Mouse (Mus musculus): ENCODE measurements around the gene Abca5. TPM values are rescaled to one million over a fixed set of nuclear protein-coding genes. Genes with fewer than 3 reads are reported as not detected.
"Not testable (repeated sequence)": the region's sequence is repeated elsewhere in the genome, so short reads cannot be mapped to it uniquely, and the experiment has no call there.

The Abca5 gene
- polyA plus RNA-seq, 1 experiment, result 13.7 TPM

DNA sequence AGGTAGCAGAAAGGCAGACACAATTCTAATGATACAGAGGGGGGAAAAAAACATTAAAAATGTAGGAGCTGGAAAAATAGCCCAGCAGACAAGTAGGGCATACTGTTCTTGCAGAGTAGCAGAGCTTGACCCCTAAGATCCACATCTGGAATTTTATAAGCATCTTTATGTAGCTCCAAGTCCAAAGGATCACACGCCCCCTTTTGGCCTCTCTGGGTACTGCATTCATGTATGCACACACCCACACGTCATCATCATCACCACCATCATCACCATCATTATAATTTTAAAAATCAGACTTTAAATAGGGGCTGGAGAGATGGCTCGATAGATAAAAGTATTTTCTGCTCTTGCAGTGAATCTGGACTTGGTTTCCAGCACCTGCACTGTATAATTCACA is 29.4 kb upstream of the Abca5 start:
- TF ChIP-seq CTCF (IDR thresholded peaks at IDR 0.05; ENCODE audit: borderline replicate concordance, insufficient read depth, low read length), result no peak
- no peak for TF ChIP-seq POLR2A (IDR thresholded peaks at IDR 0.05; ENCODE audit: low read depth, low read length)
- no peaks in the 10 kb centered on the region for H3K4me1 ChIP-seq (ENCODE audit: control insufficient read depth, insufficient read depth, low read length)
- no peak overlapping the region for H3K27ac ChIP-seq (ENCODE audit: insufficient read depth, low read length)
- H3K4me3 ChIP-seq (ENCODE audit: insufficient read depth, low read length), result no peak overlapping the region

- Histone ChIP-seq H3K27ac (ENCODE audit: insufficient read depth, low read length) (no peak overlapping the region), H3K4me1 (ENCODE audit: control insufficient read depth, insufficient read depth, low read length) (no peaks in the 10 kb centered on the region), H3K4me3 (ENCODE audit: insufficient read depth, low read length) (no peak overlapping the region)
- no peak for TF ChIP-seq POLR2A (IDR thresholded peaks at IDR 0.05; ENCODE audit: low read depth, low read length)
- TF ChIP-seq CTCF (IDR thresholded peaks at IDR 0.05; ENCODE audit: borderline replicate concordance, insufficient read depth, low read length), result no peak
Observed at GRCm38 (mm10) chr11:110365016-110365415, 27.5 kb upstream of the Abca5 start.

DNA sequence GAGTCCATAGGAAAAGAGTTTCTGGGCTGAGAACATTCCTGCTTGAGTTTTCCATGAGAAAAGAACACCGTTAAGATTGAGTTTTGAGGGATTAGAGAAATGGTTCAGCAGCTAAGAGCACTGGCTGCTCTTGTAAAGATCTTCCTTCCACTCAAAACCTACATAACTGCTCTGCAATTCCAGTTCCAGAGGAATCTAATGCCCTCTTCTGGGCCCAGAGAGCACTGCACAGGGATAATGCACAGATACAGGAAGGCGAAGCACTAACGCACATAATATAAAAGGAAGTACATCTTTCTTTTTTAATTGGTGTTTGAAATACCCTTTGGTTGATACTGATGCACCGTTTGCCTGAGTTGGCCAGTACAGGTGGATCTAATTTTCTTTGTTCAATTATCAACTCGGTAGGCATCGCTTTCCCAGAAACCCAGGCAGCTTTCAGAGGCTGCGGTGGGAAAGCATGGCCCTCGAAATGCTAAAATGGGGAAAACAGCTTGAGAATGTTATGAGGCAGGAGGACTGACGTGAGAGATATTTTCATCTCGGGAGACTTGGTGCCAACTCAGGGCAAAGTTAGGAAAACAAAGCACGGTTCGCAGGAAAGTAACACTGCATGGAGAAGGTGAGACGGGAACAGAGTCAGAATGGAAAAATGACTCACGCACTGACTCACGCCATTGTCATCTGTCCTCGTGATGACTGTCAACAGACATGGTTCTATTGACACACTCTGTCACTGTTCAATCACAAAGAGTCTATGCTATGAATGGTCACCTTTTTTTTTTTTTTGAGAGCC is 20.4 kb upstream of the Abca5 start:
- H3K4me1 ChIP-seq (ENCODE audit: control insufficient read depth, insufficient read depth, low read length), result peaks cover 5% of the 10 kb centered on the region
- H3K4me3 ChIP-seq (ENCODE audit: insufficient read depth, low read length), result no peak overlapping the region
- no peak overlapping the region for H3K27ac ChIP-seq (ENCODE audit: insufficient read depth, low read length)
- TF ChIP-seq CTCF (IDR thresholded peaks at IDR 0.05; ENCODE audit: borderline replicate concordance, insufficient read depth, low read length) (no peak), POLR2A (IDR thresholded peaks at IDR 0.05; ENCODE audit: low read depth, low read length) (no peak)

DNA sequence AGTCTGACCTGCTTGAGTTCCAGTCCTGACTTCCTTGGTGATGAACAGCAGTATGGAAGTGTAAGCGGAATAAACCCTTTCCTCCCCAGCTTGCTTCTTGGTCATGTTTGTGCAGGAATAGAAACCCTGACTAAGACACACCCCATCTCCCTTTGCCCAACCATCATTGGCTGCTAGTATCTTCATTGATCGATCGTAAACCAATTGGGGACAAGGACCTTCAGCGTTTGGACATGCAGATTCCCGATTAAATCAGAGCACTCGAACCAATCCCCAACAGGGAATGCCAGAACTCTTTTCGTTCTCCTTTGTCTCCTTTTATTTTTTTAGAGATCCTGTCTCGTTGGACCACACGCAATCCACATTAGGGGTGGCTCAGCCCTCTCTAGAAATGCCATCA is 17.6 kb upstream of the Abca5 start:
- H3K4me1 ChIP-seq (ENCODE audit: control insufficient read depth, insufficient read depth, low read length); H3K27ac ChIP-seq (ENCODE audit: insufficient read depth, low read length); H3K4me3 ChIP-seq (ENCODE audit: insufficient read depth, low read length): not testable (repeated sequence)

- TF ChIP-seq CTCF (IDR thresholded peaks at IDR 0.05; ENCODE audit: borderline replicate concordance, insufficient read depth, low read length) (no peak), POLR2A (IDR thresholded peaks at IDR 0.05; ENCODE audit: low read depth, low read length) (no peak)
- Histone ChIP-seq H3K4me1 (ENCODE audit: control insufficient read depth, insufficient read depth, low read length) (peaks cover 5% of the 10 kb centered on the region), H3K4me3 (ENCODE audit: insufficient read depth, low read length) (no peak overlapping the region), H3K27ac (ENCODE audit: insufficient read depth, low read length) (no peak overlapping the region)
Observed at GRCm38 (mm10) chr11:110354261-110354660, 16.7 kb upstream of the Abca5 start.

DNA sequence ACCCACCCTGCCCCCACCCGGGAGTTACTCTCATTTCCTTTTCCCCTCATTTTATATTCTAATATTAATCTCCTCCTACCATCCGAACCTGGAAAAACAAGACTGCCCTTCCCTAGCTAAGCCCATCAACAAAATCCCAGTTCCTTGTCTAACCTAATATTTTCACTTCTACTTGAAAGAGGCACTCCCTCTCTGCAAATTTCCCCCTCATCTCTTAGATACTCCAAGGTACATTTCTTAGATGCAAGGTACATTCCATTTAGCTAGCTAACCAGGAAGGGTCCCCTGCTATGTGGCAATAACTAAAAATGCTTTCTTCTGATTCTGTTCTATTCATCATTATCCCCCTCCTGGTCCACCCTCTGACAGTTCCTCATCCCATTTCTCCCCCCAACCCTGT is 10.7 kb upstream of the Abca5 start:
- H3K4me3 ChIP-seq (ENCODE audit: insufficient read depth, low read length), result no peak overlapping the region
- H3K4me1 ChIP-seq (ENCODE audit: control insufficient read depth, insufficient read depth, low read length), result no peaks in the 10 kb centered on the region
- TF ChIP-seq CTCF (IDR thresholded peaks at IDR 0.05; ENCODE audit: borderline replicate concordance, insufficient read depth, low read length) (no peak), POLR2A (IDR thresholded peaks at IDR 0.05; ENCODE audit: low read depth, low read length) (no peak)
- no peak overlapping the region for H3K27ac ChIP-seq (ENCODE audit: insufficient read depth, low read length)

- no peak overlapping the region for H3K4me3 ChIP-seq (ENCODE audit: insufficient read depth, low read length)
- no peak for TF ChIP-seq CTCF (IDR thresholded peaks at IDR 0.05; ENCODE audit: borderline replicate concordance, insufficient read depth, low read length)
- no peak for TF ChIP-seq POLR2A (IDR thresholded peaks at IDR 0.05; ENCODE audit: low read depth, low read length)
- H3K27ac ChIP-seq (ENCODE audit: insufficient read depth, low read length), result no peak overlapping the region
- no peaks in the 10 kb centered on the region for H3K4me1 ChIP-seq (ENCODE audit: control insufficient read depth, insufficient read depth, low read length)
Observed at GRCm38 (mm10) chr11:110347768-110348167, 10.3 kb upstream of the Abca5 start.

DNA sequence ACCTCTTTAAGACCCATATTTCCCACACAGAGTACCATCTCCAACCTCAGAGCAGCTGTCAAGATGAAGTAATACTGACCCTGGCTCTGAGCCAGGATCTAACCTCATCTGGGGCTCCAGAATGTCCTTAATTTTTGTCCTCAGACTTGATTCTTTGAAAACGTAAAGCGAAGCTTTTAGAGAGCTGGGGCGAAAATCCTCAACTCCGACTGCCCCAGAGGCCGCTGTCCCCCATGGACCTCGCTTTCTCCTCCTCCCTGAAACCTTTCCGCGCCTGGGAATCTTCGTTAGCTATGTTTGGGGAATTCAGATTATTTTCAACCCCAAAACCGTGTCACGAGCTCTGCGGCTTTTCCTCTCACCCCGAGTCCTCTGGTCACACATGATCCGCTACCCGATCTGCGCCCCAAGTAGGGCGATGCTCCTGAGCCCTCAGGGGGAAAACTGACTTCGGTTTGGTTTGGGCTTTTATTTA is 665 bp downstream of the Abca5 start:
- Histone ChIP-seq H3K27ac (ENCODE audit: insufficient read depth, low read length) (no peak overlapping the region), H3K4me3 (ENCODE audit: insufficient read depth, low read length) (peak overlapping the region; percentile 88), H3K4me1 (ENCODE audit: control insufficient read depth, insufficient read depth, low read length) (no peaks in the 10 kb centered on the region; the same call in 1 of the 2 replicates)
- no peak for TF ChIP-seq CTCF (IDR thresholded peaks at IDR 0.05; ENCODE audit: borderline replicate concordance, insufficient read depth, low read length)
- TF ChIP-seq POLR2A (IDR thresholded peaks at IDR 0.05; ENCODE audit: low read depth, low read length), result no peak

DNA sequence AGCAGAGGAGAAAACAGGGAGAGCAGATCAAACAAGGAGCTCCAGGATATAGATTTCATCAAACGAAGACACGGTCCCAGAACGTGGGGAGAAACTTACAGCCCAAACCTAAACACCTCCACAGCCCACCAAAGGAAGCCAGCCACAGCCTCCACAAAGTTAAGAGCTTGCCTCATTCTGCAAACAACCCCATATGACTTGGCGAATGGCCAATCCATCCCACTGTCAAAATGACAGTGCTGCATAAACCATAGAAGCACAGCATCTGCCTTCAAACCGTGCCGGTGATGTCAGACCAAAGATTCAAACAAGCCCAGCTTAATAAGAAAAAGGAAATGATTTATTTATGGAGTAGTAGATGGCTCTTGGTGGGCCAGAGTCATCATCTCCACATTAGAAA is 7.4 kb downstream of the Abca5 start:
- H3K4me1 ChIP-seq (ENCODE audit: control insufficient read depth, insufficient read depth, low read length), result no peaks in the 10 kb centered on the region
- TF ChIP-seq CTCF (IDR thresholded peaks at IDR 0.05; ENCODE audit: borderline replicate concordance, insufficient read depth, low read length) (no peak), POLR2A (IDR thresholded peaks at IDR 0.05; ENCODE audit: low read depth, low read length) (no peak)
- H3K4me3 ChIP-seq (ENCODE audit: insufficient read depth, low read length), result no peak overlapping the region
- H3K27ac ChIP-seq (ENCODE audit: insufficient read depth, low read length), result no peak overlapping the region

GRCm38 (mm10) chr11:110322266-110322665 is 15.2 kb downstream of the Abca5 start:
- TF ChIP-seq CTCF (IDR thresholded peaks at IDR 0.05; ENCODE audit: borderline replicate concordance, insufficient read depth, low read length), result no peak
- no peak for TF ChIP-seq POLR2A (IDR thresholded peaks at IDR 0.05; ENCODE audit: low read depth, low read length)
- H3K4me1 ChIP-seq (ENCODE audit: control insufficient read depth, insufficient read depth, low read length), result no peaks in the 10 kb centered on the region
- no peak overlapping the region for H3K4me3 ChIP-seq (ENCODE audit: insufficient read depth, low read length)
- no peak overlapping the region for H3K27ac ChIP-seq (ENCODE audit: insufficient read depth, low read length)
